Mouse (Mus musculus) retina, postnatal 7 days (tissue): ENCODE measurements at regions not wholly inside any gene's neighbourhood (a gene's known extent, or its start where the extent isn't known, plus 50 kb on each side); places are given as distances from the start of the nearest gene placed in this dataset.

Experiments
- DNase-seq: peaks from one replicate; pipeline ENCODE4 v3.0.0-alpha.2; 2012; ENCODE audit warnings: low read depth, low spot score

DNA sequence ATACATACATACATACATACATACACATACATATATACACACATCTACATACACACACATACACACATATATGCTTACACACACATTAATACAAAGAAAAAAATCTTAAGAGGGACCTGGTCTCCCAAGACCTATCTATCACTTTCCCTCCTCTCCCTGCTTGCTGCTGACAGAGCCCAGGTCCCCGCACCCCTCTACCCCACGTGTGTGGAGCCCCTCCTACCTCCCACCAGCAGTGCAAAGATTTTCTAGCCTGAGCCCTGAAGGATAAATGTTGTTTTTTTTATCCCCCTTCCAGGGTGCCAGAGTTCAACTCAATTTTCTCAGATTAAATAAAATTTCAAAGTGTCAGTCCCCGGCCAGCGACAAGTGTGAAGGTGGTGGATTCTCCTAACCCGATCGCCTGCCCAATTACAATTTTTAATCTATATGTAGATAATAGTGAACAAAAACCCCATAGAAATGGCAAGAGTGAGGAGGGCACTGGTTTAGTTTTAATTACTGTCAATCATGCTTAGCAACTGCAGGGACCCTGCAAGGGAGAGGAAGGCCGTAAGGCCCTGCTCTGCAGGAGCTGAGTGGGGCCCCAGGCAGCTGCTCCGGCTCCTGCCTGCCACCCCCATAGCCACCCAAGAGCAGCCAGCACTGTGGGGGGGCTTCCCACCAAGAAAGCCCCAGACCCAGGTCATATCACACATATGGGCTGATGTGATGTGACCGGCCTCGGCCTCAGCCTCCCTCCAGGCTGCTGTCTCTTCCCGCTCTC lies 85.7 kb downstream of the Cryba4 start:
- no peak for DNase-seq

GRCm38 (mm10) chr5:112167790-112168189 lies 84.5 kb downstream of the Cryba4 start:
- no peak for DNase-seq

GRCm38 (mm10) chr5:112171325-112171724 lies 81.0 kb downstream of the Cryba4 start:
- no peak for DNase-seq

DNA sequence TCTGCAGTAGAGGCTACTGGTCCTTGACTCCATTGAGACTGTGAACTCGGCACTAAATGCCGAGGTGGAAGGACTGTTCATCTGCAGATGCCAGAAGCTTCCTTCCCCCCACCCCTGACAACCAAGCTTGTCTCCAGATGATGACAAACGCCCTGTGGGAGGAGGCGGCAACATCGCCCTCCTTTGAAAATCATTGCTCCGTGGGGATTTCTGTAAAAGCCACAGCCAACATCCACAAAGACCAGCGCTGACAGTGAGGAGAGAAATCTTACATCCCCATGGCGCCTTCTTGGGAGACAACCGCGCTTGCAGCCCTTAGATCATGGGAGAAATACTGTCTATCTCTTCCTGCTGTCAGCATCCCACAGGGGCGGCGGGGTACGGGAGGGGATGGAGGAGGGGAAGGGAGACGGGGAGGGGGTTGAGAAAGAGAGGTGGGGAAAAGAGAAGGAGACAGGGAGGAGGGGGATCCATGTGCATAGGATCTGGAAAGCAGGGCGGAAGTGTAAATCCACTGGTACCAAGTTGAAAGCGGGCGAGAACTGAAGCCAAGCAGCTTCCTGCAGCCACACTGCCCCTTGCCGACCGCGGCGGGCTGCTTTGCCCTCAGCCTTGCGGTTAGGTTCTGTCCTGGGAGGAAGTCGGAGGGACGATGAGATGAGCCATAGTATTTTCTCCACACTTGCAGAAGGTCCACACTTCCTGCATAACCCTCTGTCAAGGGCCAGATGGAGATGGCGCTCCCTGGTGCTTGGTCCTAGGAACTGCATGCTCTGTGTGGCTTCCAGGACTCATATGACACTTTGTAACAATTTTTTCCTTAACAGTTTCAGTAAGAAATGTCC lies 72.9 kb downstream of the Cryba4 start:
- no peak for DNase-seq

- peak; percentile 36 for DNase-seq
These were observed 69.5 kb downstream of the Cryba4 start for GRCm38 (mm10) chr5:112182775-112183174.

DNA sequence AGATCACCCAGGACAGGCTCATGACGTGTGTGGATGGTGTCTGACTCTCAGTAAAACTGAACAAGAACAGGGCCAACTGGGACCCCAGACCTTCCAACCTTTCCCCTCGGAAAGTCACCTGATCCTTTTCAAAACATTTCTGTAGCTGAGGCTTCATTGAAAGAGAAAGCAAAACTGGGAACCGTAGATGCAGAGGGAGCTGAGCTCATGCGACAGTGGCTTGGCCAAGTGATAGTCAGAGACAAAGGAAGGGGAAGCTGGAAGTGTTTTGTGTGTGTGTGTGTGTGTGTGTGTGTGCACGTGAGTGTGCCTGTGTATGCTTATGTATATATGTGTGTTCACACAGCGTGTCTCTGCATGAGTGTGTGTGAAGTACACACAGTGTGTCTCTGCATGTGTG lies 56.7 kb downstream of the Cryba4 start:
- no peak for DNase-seq
